Mouse (Mus musculus): ENCODE data around the gene Trpv2.

Gene Trpv2

DNA sequence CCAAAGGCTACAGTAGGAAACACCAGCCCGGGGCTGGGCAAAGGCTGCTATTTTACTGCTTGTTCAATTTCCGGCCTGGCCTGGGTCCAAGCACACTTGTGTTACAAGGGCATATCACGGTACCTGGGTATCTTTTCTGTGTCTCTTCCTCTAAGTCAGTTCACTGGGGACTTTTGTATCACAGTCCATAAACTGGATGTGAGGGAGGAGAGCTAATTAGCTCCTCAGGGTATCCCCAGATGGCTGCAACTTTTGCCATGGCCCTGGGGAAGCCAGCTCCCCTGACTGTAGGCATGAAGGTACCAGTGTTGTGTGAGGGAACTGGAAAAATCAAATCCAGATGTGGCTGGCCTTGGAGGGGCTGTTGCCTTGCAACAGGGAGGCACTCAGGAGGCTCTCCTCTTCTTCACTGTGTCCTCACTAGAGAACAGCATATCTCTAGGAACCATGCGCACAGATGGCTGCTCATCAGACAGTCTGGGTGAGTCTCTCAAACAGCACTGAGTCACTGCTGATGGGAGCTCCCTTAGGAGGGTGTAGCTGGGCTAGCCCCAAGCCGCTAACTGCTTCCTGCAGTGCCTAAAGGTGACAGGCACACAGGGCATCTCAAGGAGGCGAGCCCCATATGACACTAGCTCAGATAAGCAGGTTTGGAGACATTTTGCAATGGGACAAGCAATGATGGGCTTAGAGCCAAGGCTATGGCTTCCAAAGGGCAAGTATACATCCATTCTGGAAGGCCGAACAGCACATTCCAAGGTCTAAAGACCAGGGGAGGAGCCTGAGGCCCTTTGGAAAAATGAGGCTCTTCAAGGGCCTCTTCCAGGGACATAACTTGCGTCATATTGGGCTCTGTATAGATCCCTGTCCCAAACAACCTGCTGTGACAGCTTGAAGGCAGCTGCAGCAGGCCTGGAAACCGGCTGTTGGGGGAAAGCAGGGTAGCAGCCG, 50.3 kb downstream of the Trpv2 start:
- CTCF ChIA-PET: interaction anchor here in 2 of 4 experiments (1.0 to 1.6 kb wide), 2 partner anchors 11 kb away, joined by 3 to 6 read pairs; no protein-coding TSS in a partner anchor
- POLR2A ChIA-PET: interaction anchor here (0.6 to 26.7 kb wide), 18 partner anchors 9 to 1835 kb away, joined by 3 to 523 read pairs (median 4); partner anchors contain the start of gene Ubb (in 1 of the 4)

DNA sequence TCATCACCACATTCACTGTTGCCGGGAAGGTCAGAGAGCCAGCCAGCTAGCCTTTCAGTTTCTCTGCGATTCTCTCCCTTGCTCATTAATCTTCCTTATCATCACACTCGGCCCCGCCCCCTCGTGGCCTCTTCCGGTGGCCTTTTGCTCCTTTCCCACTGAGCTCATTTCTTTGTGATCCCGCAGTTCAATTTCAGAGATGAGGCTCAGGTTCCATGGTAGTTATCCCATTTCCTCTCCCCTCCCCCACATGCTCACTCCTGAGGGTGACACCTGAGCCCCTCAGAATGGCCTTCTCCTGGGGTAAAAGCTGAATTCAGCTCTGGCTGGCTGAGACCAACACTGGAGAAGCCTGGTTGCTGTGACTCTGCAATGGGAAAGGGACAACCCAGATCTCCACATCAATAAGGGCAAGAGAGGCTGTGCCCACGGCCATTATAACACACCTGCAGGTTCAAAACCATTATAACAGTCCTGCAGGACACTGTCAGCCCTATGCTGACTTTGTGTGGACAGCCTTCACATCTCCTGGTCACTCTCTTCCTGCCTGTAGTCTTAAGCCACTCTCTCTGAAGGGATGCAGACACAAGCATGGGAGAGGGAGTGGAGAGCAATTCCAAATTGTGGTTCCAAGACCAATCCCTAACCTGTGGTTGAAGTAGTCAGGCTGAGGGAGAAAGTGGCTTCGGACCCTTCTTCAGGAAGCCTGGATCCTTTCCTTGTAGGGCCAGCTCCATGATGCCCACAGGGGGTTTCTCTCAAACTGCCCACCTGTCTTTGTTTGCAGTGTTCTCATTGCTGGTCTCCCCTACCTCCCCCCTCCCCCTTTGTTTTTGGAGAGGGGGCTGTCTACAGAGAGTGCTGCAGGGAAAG, 55.3 kb downstream of the Trpv2 start:
- ChIA-PET CTCF (interaction anchor here (0.5 to 2.0 kb wide), 13 partner anchors 9 to 856 kb away, joined by 3 to 18 read pairs (median 4); no protein-coding TSS in a partner anchor), POLR2A (interaction anchor here in 3 of 4 experiments (0.6 to 26.7 kb wide), 30 partner anchors 7 to 1268 kb away, joined by 3 to 523 read pairs (median 5); partner anchors contain the start of genes Lrrc75a (in 1 of the 3), Mmgt2 (in 1 of the 3) and Ubb (in 1 of the 3))

DNA sequence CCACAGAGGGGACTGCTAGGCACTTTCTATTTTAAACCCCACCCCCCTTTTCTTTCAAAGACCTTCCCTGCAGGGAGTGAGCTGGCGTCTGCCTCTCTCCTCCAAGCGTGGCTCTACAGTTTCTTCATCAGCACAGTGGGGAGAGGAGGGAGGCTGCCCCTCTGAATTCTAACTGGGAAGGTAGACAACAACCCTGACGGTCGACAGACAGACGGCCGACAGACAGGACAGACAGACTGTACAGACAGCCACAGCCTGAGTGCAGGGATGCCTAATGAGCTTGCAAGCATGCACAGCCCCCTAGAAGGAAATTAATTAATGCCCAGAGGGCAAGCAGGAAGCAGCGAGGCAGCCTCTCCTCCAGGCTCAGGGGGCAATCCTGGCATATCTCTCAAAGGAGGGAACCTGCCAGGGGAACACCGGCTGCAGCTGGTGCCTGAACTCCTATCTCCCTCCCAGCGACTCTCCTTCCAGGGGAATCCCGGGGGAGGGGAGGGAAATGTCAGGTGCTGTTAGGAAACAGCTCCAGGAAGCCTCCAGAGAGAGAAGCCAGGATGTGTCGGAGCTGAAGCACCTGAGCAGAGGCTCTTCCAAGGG, 56.0 kb downstream of the Trpv2 start:
- CTCF ChIA-PET: interaction anchor here (0.5 to 2.0 kb wide), 10 partner anchors 8 to 538 kb away, joined by 3 to 18 read pairs (median 4); no protein-coding TSS in a partner anchor
- POLR2A ChIA-PET: interaction anchor here (0.5 to 26.7 kb wide), 30 partner anchors 8 to 692 kb away, joined by 3 to 523 read pairs (median 5); partner anchors contain the start of genes Ubb (in 2 of the 4), Lrrc75a (in 1 of the 4) and Mmgt2 (in 1 of the 4)

DNA sequence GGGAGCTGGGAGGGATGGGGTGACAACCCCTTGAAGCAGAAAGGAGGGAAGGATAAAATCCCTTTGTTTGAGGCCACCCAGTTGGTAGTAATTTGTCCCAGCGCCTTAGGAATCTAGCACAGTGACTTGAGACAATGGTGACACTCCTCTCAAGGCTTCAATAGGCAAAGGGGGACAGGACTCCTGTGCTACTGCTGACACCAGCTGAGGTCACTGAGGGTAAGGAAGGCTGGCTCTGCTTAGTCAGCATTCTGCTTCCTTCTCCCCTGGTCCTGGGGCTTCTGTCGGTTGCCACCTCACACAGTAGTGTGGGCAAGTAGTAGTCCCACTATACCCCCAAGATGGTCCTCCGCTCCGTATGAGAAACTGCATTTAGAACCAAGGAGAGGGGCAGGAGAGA, 56.9 kb downstream of the Trpv2 start:
- ChIA-PET CTCF (interaction anchor here in 1 of 4 experiments (0.6 kb wide), 1 partner anchor 538 kb away, joined by 3 read pairs; no protein-coding TSS in a partner anchor), POLR2A (interaction anchor here in 3 of 4 experiments (0.7 to 26.7 kb wide), 19 partner anchors 8 to 80 kb away, joined by 3 to 523 read pairs (median 7); partner anchors contain the start of genes Ubb (in 2 of the 3), Lrrc75a (in 1 of the 3) and Mmgt2 (in 1 of the 3))

DNA sequence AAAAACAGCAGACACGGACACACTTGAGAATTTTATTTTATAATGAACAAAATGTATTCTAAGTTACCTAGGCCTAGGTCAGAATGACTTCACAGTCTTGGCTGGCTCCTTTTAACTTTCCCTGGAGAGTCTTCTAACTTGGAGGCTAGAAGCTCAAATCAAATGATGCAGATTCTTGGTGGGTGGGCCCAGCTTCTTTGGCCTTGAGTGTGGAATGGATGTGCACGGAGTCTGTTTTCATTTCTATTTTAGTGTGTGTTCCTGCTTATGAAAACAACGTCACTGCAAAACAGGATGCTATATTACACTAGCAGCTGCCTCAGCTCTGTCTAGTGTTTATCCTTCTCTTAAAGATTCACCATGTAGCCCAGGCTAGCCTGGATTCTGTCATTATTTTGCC, 61.1 kb downstream of the Trpv2 start:
- ChIA-PET CTCF (no interaction called here), POLR2A (interaction anchor here in 3 of 4 experiments (0.6 to 26.7 kb wide), 7 partner anchors 9 to 1370 kb away, joined by 3 to 523 read pairs (median 3); partner anchors contain the start of gene Ubb (in 1 of the 3))

DNA sequence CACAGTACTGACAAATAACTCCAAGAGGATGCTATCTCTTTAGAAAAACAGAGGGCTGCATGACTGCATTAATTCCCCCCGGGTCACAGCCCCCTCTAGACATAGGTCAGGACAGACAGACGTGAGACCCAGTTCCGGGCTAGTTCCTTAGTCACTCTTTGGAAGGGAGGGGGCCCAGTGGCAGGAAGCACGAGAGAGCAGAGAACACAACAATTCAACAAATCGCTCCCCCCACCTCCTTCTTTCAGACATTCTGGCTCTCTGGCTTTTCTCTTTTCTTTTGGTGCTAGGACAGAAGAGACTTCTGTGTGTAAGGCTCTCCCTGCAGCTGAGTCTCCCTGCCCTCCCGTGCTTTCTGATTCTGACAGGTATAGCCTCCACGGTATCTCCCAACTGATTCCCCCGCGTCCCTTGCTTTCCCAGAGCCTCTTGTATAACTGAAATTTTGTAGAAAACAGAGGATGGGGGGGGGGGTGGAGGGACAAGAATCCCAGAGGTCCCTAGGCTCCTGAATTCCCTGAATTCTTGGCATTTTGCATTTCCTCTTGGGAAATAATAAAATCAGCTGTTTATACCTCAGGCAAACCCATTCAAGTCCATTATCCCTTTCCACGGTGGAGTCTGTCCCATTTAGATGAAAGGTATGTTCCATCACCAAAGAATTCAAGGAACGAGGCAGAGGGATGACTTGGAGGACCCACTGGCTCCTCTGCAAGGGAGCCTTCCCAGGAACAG, 62.0 kb downstream of the Trpv2 start:
- CTCF ChIA-PET: no interaction called here
- POLR2A ChIA-PET: interaction anchor here in 3 of 4 experiments (0.5 to 26.7 kb wide), 5 partner anchors 9 to 85 kb away, joined by 3 to 523 read pairs (median 5); partner anchors contain the start of gene Ubb (in 1 of the 3)

DNA sequence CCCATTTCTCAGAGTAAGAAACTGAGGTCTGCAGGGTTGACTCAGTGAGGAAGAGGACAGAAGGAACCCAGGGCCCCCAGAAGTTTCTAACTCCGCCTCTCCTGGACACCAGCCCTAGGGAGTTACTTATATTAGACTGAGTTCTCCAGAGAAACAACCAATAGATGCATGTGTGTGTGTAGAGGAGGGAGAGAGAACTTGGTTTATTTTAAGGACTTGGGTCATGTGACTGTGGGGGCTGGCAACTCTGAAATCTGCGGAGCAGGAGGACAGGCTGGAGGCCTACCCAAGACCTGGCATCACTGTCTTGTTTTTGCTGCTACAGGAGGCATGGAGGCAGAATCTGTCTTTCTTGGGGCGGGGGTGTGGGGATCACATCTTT, 62.5 kb downstream of the Trpv2 start:
- ChIA-PET CTCF (no interaction called here), POLR2A (interaction anchor here in 2 of 4 experiments (0.6 to 1.5 kb wide), 5 partner anchors 9 to 86 kb away, joined by 3 to 5 read pairs (median 4); partner anchors contain the start of gene Ubb (in 1 of the 2))

DNA sequence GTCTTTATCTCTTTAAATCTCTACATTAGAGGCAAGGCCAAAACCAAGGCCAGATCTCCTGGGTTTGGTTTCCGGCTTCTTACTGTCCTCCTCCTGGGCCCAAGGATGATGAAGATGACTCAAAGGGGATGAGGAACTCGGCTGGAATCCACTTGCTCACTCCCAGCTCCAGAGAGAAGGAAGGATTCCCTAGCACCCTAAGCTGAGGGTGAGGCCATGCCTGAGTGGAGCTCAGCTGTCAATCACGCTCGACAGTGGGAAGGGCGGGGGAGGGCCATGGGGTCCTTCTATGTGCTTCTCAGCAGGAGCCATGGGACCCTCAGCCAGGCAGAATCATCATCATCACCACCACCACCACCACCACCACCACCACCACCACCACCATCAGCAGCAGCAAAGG, 63.1 kb downstream of the Trpv2 start:
- ChIA-PET CTCF (interaction anchor here in 3 of 4 experiments (0.6 kb wide), 6 partner anchors 29 to 754 kb away, joined by 4 to 15 read pairs (median 7); no protein-coding TSS in a partner anchor), POLR2A (interaction anchor here in 3 of 4 experiments (0.5 to 1.2 kb wide), 9 partner anchors 8 to 347 kb away, joined by 3 to 5 read pairs (median 3); partner anchors contain the start of gene Ubb (in 2 of the 3))

DNA sequence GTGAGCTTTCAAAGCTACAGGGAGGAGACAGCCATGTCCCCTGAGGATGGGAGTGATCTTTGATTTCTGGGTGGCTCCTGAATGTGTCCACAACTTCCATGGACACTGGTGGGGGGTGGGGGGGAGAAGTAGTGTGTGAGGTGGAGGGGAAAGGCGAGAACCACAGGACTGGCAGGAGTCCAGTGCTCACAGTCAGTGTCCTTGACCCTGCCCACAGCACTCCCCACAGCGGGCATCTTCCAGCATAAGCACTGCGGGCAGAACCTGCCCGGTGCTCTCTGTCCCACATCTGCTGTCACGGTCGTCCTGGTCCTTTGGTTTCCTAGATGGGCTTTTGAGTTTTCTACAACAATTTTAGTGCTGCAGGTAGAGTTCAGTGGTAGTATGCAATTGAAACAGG, 63.5 kb downstream of the Trpv2 start:
- POLR2A ChIA-PET: interaction anchor here in 3 of 4 experiments (0.5 to 1.2 kb wide), 9 partner anchors 8 to 347 kb away, joined by 3 to 5 read pairs (median 3); partner anchors contain the start of gene Ubb (in 2 of the 3)
- CTCF ChIA-PET: interaction anchor here in 3 of 4 experiments (0.6 kb wide), 6 partner anchors 29 to 754 kb away, joined by 4 to 15 read pairs (median 7); no protein-coding TSS in a partner anchor

DNA sequence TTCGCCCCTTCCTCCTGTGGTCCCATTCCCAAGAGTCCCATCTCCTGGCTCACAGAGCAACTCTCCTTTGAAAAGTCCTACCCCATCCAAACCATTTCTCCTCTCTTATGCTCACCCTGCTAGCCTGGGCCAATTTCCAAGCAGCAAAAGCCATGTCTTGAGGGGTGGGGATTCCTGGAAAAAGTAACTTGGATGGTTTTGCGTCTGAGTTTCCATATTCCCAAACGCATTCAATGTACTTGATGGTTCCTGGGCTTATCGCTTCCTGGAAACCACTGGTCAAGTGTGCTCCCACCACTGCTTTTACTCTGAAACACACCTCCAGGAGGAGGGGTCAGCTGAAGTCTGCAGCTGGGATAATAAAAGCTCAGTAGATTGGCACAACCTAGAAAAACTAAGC, 64.1 kb downstream of the Trpv2 start:
- CTCF ChIA-PET: interaction anchor here in 1 of 4 experiments (0.5 to 0.9 kb wide), 3 partner anchors 24 to 208 kb away, joined by 3 to 5 read pairs (median 3); no protein-coding TSS in a partner anchor
- POLR2A ChIA-PET: interaction anchor here (0.6 to 2.6 kb wide), 17 partner anchors 8 to 126 kb away, joined by 3 to 21 read pairs (median 3); partner anchors contain the start of gene Ubb (in 3 of the 4)

DNA sequence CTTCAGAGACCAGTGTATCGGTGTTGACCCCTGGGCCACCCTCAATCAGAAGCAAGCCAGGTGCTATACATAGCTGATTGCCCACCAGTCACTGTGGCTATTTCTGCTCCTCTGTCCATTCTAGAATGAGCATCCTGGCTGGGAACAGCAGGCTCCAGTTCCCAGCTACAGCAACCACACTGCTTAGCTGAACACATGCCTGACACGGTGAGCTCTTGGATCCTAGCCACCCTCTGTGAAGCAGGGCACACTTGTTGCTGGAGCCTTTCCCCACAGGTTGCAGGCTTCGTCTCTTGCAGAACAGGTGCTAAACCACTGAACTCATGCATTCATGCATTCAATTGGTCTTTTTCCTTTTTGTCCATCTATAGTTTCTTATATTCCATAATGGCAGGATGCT, 66.1 kb downstream of the Trpv2 start:
- ChIA-PET POLR2A (interaction anchor here (0.7 to 3.6 kb wide), 11 partner anchors 10 to 38 kb away, joined by 3 to 21 read pairs (median 5); no protein-coding TSS in a partner anchor), CTCF (interaction anchor here in 1 of 4 experiments (2.0 kb wide), 1 partner anchor 35 kb away, joined by 5 read pairs; no protein-coding TSS in a partner anchor)

DNA sequence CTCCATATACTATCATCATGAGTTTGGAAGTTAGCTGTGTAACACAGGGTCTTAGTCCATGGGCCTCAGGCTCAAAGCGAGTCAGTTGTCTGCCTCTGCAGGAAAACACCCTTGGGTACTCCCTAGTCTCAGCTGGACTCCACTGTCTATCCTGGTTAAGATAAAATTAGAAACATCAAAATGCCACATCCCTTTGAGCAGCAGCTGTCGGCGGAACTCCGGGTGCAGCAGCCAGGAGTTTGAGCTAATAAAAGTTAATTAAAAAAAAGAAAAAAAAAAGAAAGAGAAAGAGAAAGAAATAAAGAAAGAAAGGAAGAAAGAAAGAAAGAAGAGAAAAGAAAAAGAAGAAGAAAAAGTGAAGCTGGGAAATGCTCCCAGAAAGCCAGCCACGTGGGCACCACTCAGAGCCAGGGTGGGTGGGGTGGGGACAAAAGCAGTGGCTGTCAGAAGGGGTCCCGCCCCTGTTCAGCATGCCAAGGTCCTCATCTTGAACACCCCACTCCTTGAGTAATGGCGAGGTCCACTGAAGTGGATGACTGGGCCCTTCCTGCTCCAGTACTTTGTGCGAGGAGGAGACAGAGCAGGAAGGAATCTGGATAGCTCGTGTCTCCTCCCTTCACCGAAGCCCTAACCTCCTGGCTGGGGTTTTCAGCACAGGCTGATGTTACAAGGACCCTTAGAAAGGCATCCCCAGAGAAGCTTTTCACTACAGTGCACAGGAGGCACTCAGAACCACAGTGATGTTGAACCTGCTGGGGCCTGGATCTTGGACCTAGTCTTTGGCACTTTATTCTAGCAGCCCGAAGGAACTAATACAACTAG, 67.9 kb downstream of the Trpv2 start:
- POLR2A ChIA-PET: interaction anchor here in 3 of 4 experiments (0.5 to 3.6 kb wide), 19 partner anchors 11 to 881 kb away, joined by 3 to 14 read pairs (median 5); partner anchors contain the start of gene Prpsap2 (in 1 of the 3)
- CTCF ChIA-PET: interaction anchor here (0.6 to 1.2 kb wide), 5 partner anchors 11 to 1280 kb away, joined by 3 to 5 read pairs (median 4); no protein-coding TSS in a partner anchor

DNA sequence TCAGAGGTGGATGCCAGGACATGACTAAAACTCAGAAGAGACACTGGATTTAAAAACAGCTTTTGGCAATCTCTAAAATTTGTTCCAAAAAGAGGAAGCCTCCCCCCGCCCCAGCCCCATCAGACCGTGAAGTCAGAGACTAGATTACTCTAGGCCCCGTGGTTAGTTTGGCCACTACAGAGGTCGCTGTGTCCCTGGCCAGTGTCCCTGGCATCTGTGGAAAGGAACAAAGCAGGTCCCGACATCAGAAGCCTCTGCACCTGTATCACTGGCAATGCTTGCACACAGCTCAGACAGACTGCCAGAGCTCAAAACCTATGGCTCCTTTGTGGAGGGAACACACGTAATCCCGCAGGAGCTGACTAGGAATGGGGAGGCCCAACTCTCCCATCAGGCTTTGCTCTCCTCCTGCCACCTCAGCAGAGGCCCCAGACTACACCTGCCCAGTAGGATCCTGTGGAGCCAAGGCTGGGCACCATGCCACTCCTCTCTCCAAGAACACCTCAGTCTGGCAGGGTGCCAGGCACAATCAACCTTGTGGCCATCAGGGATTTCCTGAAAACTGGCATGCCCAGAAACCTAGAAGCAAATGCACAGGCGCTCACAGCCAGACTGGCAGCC, 68.8 kb downstream of the Trpv2 start:
- POLR2A ChIA-PET: interaction anchor here in 3 of 4 experiments (0.7 to 3.6 kb wide), 14 partner anchors 10 to 882 kb away, joined by 3 to 14 read pairs (median 8); partner anchors contain the start of gene Prpsap2 (in 1 of the 3)

DNA sequence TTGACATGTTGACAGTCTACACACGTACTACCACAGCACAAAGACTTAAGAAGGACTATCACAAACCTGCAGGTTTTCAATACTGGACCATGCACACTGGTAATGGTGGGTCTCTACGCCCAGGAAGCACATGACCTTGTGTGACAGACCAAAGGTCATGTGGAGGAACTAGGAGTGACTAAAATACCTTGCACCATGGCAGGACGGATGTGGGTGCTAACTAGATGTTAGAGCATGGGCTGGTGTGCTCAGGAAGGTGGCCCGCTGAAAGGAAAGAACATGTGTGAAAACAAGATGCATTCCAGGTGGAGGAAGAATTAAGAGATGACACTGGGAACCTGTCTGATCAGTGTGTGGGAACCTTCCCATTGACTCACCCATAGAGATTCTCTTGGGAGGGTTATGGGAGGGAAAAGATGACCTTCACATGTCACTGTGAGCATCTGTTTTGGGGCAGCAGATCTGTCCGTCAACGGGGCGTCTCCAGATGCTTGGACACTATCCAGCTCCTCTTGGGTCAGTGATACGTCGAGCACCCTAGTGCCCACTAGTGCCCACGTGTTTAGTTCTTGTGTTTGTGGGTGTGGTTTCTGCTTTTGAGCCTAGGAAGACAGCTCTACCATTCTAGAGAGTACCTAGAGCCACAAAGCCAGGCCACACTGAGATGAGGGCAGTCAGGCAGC, 69.5 kb downstream of the Trpv2 start:
- POLR2A ChIA-PET: interaction anchor here in 3 of 4 experiments (0.7 to 3.6 kb wide), 9 partner anchors 13 to 133 kb away, joined by 3 to 12 read pairs (median 4); partner anchors contain the start of gene Ubb (in 1 of the 3)
- CTCF ChIA-PET: interaction anchor here in 1 of 4 experiments (1.0 kb wide), 1 partner anchor 15 kb away, joined by 3 read pairs; no protein-coding TSS in a partner anchor

More for the DNA sequence above, 68.8 kb downstream of the Trpv2 start:
- CTCF ChIA-PET: interaction anchor here in 2 of 4 experiments (1.0 to 1.2 kb wide), 3 partner anchors 10 to 29 kb away, joined by 3 to 4 read pairs (median 3); no protein-coding TSS in a partner anchor
